Mouse (Mus musculus) CH12.LX (cell line): ENCODE data around the gene Zfp575.

ENCODE experiments used
- BHLHE40 ChIP-seq: IDR thresholded peaks from 2 replicates; pipeline ENCODE4 v1.6.1; 2011; ENCODE audit warnings: mild to moderate bottlenecking, low read depth, low read length, improper control_type of control experiment
- CHD2 ChIP-seq: IDR thresholded peaks from 2 replicates; pipeline ENCODE4 v1.6.1; 2011; ENCODE audit warnings: low read length, improper control_type of control experiment
- CTCF ChIP-seq, 2 experiments: IDR thresholded peaks in 1 of 2; conservative IDR thresholded peaks in 1 of 2; 2 replicates each; pipeline ENCODE4 v1.5.1; 2011 to 2012; ENCODE audit warnings: low read depth in 2 of 2, low read length in 2 of 2, improper control_type of control experiment in 1 of 2, inconsistent platforms in 1 of 2, mild to moderate bottlenecking in 1 of 2, moderate library complexity in 1 of 2
- E2F4 ChIP-seq: IDR thresholded peaks from 2 replicates; pipeline ENCODE4 v1.6.1; 2011; ENCODE audit warnings: low read depth, low read length, improper control_type of control experiment; ENCODE audit not compliant: insufficient replicate concordance
- EP300 ChIP-seq: IDR thresholded peaks from 2 replicates; pipeline ENCODE4 v1.6.1; 2011; ENCODE audit warnings: low read length, improper control_type of control experiment
- GABPA ChIP-seq: IDR thresholded peaks from 2 replicates; pipeline ENCODE4 v1.6.1; 2012; ENCODE audit warnings: low read depth, low read length, improper control_type of control experiment, inconsistent platforms; ENCODE audit not compliant: insufficient replicate concordance
- NRF1 ChIP-seq: IDR thresholded peaks from 2 replicates; pipeline ENCODE4 v1.6.1; 2014; ENCODE audit warnings: low read depth, mild to moderate bottlenecking, inconsistent platforms, low read length, improper control_type of control experiment, moderate library complexity
- POLR2A ChIP-seq: IDR thresholded peaks from 2 replicates; pipeline ENCODE4 v1.6.1; 2011; ENCODE audit warnings: low read depth, mild to moderate bottlenecking, improper control_type of control experiment, low read length
- USF1 ChIP-seq: IDR thresholded peaks from 2 replicates; pipeline ENCODE4 v1.6.1; 2014; ENCODE audit warnings: low read depth, mild to moderate bottlenecking, inconsistent platforms, low read length, improper control_type of control experiment
- ZKSCAN1 ChIP-seq: IDR thresholded peaks from 2 replicates; pipeline ENCODE4 v1.6.1; 2012; ENCODE audit warnings: low read depth, inconsistent platforms, low read length, improper control_type of control experiment, borderline replicate concordance
- ZMIZ1 ChIP-seq: IDR thresholded peaks from 2 replicates; pipeline ENCODE4 v1.6.1; 2012; ENCODE audit warnings: low read depth, mild to moderate bottlenecking, inconsistent platforms, low read length, improper control_type of control experiment

DNA sequence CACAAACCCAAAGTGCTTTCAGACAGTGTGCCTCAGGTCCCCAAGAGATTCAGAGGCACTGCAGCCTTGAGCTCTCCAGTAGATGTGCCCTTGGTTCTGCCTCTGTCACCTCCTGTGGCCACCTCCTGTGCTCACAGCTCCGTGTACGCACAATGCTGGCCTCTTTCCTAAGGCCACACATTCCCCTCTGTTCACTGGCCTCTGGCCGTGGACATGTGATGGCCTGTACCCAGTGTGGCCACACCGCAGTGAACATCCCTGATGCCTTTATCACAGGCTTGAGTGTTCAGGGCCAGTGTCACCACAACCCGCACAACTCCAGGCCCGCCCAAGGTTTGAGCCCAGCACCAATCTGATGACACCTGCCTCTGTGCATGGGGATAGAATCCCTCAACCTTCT is 2.6 kb downstream of the Zfp575 start:
- no peak for TF ChIP-seq EP300
- TF ChIP-seq ZKSCAN1: no peak
- no peak for TF ChIP-seq BHLHE40
- no peak for TF ChIP-seq USF1
- TF ChIP-seq GABPA: no peak
- TF ChIP-seq CHD2: no peak
- no peak for TF ChIP-seq POLR2A
- TF ChIP-seq ZMIZ1: no peak
- TF ChIP-seq E2F4: no peak
- TF ChIP-seq NRF1: no peak
- TF ChIP-seq CTCF (conservative IDR thresholded peaks at IDR 0.05 in 1 of 2, IDR thresholded peaks at IDR 0.05 in 1 of 2; ENCODE audit: low read depth in 2 of 2, low read length in 2 of 2): no peak
